In the genomic region with DNA sequence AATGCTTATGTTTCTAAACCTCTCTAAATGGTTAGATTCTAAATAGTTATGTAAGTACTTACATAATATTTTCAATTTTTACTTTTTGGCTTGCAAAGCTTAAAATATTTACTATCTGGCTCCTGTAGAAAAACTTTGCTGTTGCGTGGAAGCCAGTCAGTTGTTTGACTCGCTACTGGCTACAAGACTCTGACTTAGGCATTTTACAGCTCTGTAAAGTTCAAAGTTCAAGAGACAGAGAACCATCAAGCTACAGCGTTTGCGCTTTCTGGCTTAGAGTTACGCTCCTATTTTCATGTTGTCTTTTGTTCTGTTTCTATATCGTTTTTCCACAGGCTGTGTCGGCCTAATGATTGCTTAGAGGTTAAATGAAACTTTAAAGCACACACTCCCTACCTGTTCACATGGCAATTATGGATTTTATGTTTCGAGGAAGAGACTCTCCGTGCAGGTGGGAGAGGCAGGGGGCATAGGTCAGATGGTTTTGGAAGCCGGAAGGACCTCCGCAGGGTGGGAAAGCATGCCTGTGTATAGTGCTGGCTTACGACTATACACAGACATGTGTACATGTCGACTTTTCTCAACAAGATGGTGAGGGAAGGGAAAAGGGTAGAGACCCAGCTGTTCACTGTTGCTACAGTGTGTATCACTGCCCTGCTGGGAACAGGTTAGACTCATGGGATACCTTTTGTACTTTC, we compare ENCODE assay signal across 20 mouse cellular contexts.
DNase-seq lines count a peak whose midpoint lies in the region; ATAC-seq and TF ChIP-seq lines count a peak whose summit lies in the region.
"Had no signal": no experiment of that assay in that cellular context is flagged by ENCODE, and none has a peak within 500 bp of the region (broad histone marks: within the 10 kb centered on the region; RNA-seq: fewer than 3 reads in every experiment).

No protein-coding gene starts in this region.

- DNase-seq in liver, adult 2 months (ENCODE audit: extremely low read depth, low read depth, low spot score) = peak; percentile 57
- DNase-seq in liver = no peak
- no peak for DNase-seq in spleen, adult 18-20 months
- no peak for DNase-seq in cerebellum, postnatal 36 days
- DNase-seq in natural killer cell, adult 2 months (ENCODE audit: low spot score in 2 of 2) = no peak
- DNase-seq: adrenal gland, adult 8-10 months; adrenal gland, postnatal 36 days; cerebellum, adult 2 months; cerebellum, postnatal 10 days; embryo, embryonic 11 days; gastrocnemius, postnatal 36 days; heart, adult 2 months had no signal

- no peak overlapping the region for H3K4me3 ChIP-seq in liver, adult 2 months (ENCODE audit: insufficient read depth, low read depth, low read length)
- 0 out of 2 replicates have a peak overlapping the region, but pooled peaks have one; percentile 12 for H3K4me3 ChIP-seq in intestine, postnatal 0 days (ENCODE audit: low read depth, low read length)
- no peak overlapping the region for H3K4me3 ChIP-seq in liver, embryonic 15.5 days (replicated peaks)
- H3K4me3 ChIP-seq: embryonic facial prominence, embryonic 15.5 days; erythroblast, embryonic 14.5 days; forebrain, embryonic 10.5 days; heart, adult 2 months; hindbrain, embryonic 15.5 days had no signal

- no peaks in the 10 kb centered on the region; the same call in 1 of the 2 replicates for H3K4me1 ChIP-seq in liver, adult 2 months (ENCODE audit: control insufficient read depth, insufficient read depth, low read length)
- no peaks in the 10 kb centered on the region for H3K4me1 ChIP-seq in intestine, postnatal 0 days (replicated peaks; ENCODE audit: control insufficient read depth, insufficient read depth, low read length)
- H3K4me1 ChIP-seq in liver, embryonic 15.5 days (replicated peaks) = no peaks in the 10 kb centered on the region; the same call in 1 of the 2 replicates

- WGBS in liver, adult 2 months = 27% methylated on average over 13 of the region's 13 CpGs
- 34% methylated on average over 13 of the region's 13 CpGs for WGBS in intestine, postnatal 0 days
- 62% methylated on average over 13 of the region's 13 CpGs for WGBS in liver, embryonic 15.5 days (ENCODE audit: insufficient replicate concordance)

- no peaks in the 10 kb centered on the region for H3K36me3 ChIP-seq in liver, adult 2 months (ENCODE audit: control insufficient read depth, insufficient read depth, low read length)
- no peaks in the 10 kb centered on the region for H3K36me3 ChIP-seq in intestine, postnatal 0 days (ENCODE audit: control insufficient read depth, insufficient read depth)
- no peaks in the 10 kb centered on the region for H3K36me3 ChIP-seq in liver, embryonic 15.5 days (replicated peaks)
- H3K36me3 ChIP-seq: embryonic facial prominence, embryonic 15.5 days; forebrain, embryonic 10.5 days; hindbrain, embryonic 15.5 days had no signal

- no peaks in the 10 kb centered on the region for H3K27me3 ChIP-seq in liver, adult 2 months (ENCODE audit: control insufficient read depth, insufficient read depth, low read length)
- H3K27me3 ChIP-seq in intestine, postnatal 0 days (replicated peaks; ENCODE audit: control insufficient read depth, insufficient read depth, low read length) = no peaks in the 10 kb centered on the region
- no peaks in the 10 kb centered on the region for H3K27me3 ChIP-seq in liver, embryonic 15.5 days
- H3K27me3 ChIP-seq: embryonic facial prominence, embryonic 15.5 days; hindbrain, embryonic 15.5 days had no signal

- TF ChIP-seq POLR2A in liver, adult 2 months (IDR thresholded peaks at IDR 0.05; ENCODE audit: extremely low read depth, insufficient read depth, low read length) = no peak

- H3K9me3 ChIP-seq in intestine, postnatal 0 days (ENCODE audit: control insufficient read depth) = no peaks in the 10 kb centered on the region
- H3K9me3 ChIP-seq in liver, embryonic 15.5 days (replicated peaks) = no peaks in the 10 kb centered on the region
- H3K9me3 ChIP-seq: embryonic facial prominence, embryonic 15.5 days; forebrain, embryonic 10.5 days; hindbrain, embryonic 15.5 days had no signal

- TF ChIP-seq CTCF in liver, adult 2 months (IDR thresholded peaks at IDR 0.05; ENCODE audit: low read depth, low read length) = no peak
- no peak for TF ChIP-seq CTCF in intestine, postnatal 0 days (IDR thresholded peaks at IDR 0.05; ENCODE audit: low read depth)

- no peak overlapping the region for H3K9ac ChIP-seq in liver, adult 2 months (ENCODE audit: low read depth, low read length)
- no peak overlapping the region for H3K9ac ChIP-seq in intestine, postnatal 0 days (ENCODE audit: low read depth, low read length)
- H3K9ac ChIP-seq in liver, embryonic 15.5 days = no peak overlapping the region
- H3K9ac ChIP-seq: embryonic facial prominence, embryonic 15.5 days; hindbrain, embryonic 15.5 days had no signal

- peak; percentile 78 for ATAC-seq in intestine, postnatal 0 days
- ATAC-seq in liver, embryonic 15.5 days (ENCODE audit: insufficient read depth) = no peak
- ATAC-seq: forebrain, embryonic 14.5 days had no signal

- no peak overlapping the region for H3K27ac ChIP-seq in liver, adult 2 months (replicated peaks; ENCODE audit: insufficient read depth, low read depth, low read length)
- no peak overlapping the region for H3K27ac ChIP-seq in intestine, postnatal 0 days (ENCODE audit: low read depth, low read length)
- H3K27ac ChIP-seq in liver, embryonic 15.5 days (replicated peaks) = no peak overlapping the region
- H3K27ac ChIP-seq: embryonic facial prominence, embryonic 15.5 days; forebrain, embryonic 10.5 days; heart, adult 2 months; hindbrain, embryonic 15.5 days had no signal

- no peaks in the 10 kb centered on the region for H3K79me2 ChIP-seq in liver, adult 2 months (ENCODE audit: control insufficient read depth, insufficient read depth, low read length)

- peak overlapping the region; percentile 51 for H3K4me2 ChIP-seq in intestine, postnatal 0 days (replicated peaks; ENCODE audit: low read depth)
- peak overlapping the region; percentile 18; the same call in 1 of the 2 replicates for H3K4me2 ChIP-seq in liver, embryonic 15.5 days
- H3K4me2 ChIP-seq: embryonic facial prominence, embryonic 15.5 days; heart, embryonic 11.5 days; hindbrain, embryonic 15.5 days had no signal
